Mouse (Mus musculus): ENCODE data around the gene Urb1. TPM values are rescaled to one million over a fixed set of nuclear protein-coding genes. Genes with fewer than 3 reads are reported as not detected.

Urb1 gene
- 4.6 TPM for polyA plus RNA-seq (2014; fragmentation: Illumina TruSeq; extraction: RNeasy Lipid Tissue Mini Kit (QIAGEN cat#74804); ENCODE audit: low read depth, low replicate concordance)

DNA sequence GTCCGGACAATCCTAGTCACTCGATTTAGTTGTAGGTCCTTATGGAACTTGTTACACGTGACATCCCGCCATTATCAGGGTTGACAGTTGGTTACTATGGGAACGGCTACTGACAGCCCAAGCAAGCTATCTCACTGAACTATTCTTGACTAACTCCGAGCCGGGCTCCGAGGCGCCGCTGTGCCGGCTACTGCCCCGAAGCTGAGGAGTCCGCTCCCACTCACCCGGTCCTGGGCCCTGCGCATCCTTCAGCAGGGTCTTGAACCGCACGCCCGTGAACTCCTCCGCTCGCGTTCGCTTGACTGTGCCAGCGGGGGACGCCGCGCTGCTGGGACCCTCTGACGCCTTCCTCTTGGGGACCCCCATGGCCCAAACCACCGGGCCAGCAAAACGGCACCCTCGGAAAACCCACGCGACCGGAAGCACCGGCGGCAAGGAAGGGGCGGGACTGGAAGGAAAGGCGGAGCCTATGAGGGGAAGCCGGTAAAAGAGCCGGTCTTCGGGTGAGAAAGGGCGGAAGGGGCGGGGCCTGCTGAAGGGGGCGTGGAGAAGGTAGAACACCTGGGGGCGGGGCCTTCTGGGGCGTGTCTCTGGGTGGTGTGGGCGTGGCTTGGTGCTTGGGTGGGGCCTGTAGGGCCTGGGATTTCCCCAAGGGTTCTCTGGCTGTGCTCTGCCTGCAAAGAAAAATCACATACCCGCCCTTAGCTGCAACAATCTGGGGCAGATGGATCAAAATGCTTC lies at the start of gene Urb1:
Urb1 (minus strand) TSS at position 439 of the 741 bp plus-strand sequence.

DNA sequence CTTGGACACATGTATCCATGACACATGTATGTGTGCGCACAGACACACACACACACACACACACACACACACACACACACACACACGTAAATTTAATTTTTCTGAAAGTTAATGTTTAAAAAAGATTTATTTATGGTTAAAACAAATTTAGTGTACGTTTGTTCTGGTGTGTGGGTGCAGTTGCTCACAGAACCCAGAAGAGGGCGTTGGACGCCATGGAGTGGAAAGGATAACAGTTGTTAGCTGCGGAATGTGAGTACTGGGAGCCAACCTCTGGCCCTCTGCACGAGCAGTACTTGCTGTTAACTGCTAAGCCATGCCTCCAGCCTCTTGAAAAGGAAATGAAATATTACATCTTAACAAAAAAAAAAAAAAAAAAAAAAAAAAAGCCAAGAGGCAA lies 16.2 kb upstream of the Urb1 start, which contains the start of gene Eva1c:
Eva1c (plus strand) TSS at position 263 of the 400 bp plus-strand sequence.

DNA sequence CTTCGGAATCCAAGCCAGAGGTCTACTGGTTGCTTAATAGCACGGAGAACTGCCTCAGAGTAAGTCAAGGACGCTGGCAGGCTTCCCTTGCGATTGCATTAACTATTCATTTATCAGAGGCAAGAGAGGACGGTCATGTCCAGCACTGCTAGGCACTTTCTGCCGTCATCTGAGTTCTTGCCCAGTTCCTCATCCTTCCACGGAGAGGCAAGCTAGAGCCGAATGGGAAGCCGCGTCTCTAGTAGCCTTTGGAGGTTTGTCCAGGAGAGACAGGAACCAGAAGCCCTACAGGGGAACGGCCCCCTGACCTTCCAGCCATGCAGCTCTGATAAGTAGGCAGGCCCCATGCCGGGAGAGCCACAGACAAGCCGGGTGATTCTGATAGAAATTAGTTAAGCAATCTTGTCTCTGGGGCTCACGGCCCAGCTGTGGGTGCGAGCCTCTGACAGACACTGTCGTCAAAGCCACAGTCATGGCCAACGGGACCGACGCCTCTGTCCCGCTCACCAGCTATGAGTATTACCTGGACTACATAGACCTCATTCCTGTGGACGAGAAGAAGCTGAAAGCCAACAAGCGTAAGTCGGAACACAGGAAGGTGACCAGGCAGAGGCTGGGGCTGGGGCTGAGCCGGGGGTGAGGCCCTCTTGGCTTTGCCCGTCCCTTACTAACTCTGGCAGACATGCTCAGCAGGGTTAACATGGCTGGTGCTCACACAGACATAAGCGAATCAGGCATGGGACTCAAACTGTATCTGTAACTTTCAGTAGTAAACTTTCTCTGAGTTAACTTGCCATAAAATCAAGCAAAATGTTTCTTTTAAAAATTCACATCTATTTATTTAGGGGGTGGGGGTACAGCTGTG lies 71.9 kb downstream of the Urb1 start, which contains the start of gene Mrap:
Mrap (plus strand) TSS at position 116 of the 865 bp plus-strand sequence.

DNA sequence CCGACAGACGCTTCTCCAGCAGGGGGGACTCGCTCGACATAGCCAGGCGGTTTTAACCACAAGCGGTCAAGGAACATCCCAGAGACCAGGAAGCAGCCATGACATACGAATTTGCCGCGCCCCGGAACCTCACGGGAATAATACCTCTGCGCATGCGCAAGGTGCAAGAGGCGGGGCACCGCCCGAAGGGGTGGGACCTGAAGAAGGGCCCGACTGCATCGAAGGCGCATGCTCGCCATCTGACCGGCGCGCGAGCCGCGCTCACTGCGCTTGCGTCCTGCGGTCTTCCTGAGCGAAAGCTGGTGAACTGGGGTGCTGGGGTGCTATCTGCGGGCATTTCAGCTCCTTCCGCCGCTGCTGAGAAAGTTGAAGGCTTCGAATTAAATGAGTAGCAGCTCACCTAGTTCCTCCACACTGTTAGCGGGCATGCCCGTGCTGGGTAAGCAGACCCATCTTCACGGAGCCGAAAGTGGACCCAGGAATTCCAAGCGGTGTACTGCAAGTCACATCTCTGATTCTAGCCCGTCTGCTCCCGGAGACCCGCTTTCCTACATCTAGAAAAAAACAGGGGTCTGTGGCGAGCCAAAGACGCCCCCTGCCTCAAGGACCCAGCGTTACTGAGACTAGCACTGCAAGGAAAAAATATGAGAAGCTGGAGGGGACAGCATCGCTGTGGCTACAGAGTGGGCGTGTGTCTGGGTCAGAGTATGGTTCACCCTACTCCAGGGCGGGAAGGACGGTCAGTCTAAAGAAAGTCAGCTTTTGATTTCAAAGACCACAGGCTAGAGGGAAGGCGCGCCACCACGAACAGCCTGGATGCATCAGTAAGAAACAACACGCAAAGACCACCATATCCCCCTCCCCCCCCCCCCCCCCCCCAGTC lies 82.7 kb downstream of the Urb1 start, which contains the start of gene Mis18a:
Mis18a (minus strand) TSS at position 172 of the 883 bp plus-strand sequence.

Other genes with a start within 250 kb of the Urb1 start
- 3.7 TPM for gene Mis18a, start 83.0 kb downstream of the Urb1 start, polyA plus RNA-seq (2014; fragmentation: Illumina TruSeq; extraction: RNeasy Lipid Tissue Mini Kit (QIAGEN cat#74804); ENCODE audit: low read depth, low replicate concordance)
- 17.6 TPM for gene Mrap, start 72.2 kb downstream of the Urb1 start, polyA plus RNA-seq (2014; fragmentation: Illumina TruSeq; extraction: RNeasy Lipid Tissue Mini Kit (QIAGEN cat#74804); ENCODE audit: low read depth, low replicate concordance)
- gene Eva1c, start 16.3 kb upstream of the Urb1 start, polyA plus RNA-seq (2014; fragmentation: Illumina TruSeq; extraction: RNeasy Lipid Tissue Mini Kit (QIAGEN cat#74804); ENCODE audit: low read depth, low replicate concordance): 2.4 TPM
- 33.0 TPM for gene Cfap298, start 124.7 kb upstream of the Urb1 start, polyA plus RNA-seq (2014; fragmentation: Illumina TruSeq; extraction: RNeasy Lipid Tissue Mini Kit (QIAGEN cat#74804); ENCODE audit: low read depth, low replicate concordance)
- gene Synj1, start 200.9 kb upstream of the Urb1 start, polyA plus RNA-seq (2014; fragmentation: Illumina TruSeq; extraction: RNeasy Lipid Tissue Mini Kit (QIAGEN cat#74804); ENCODE audit: low read depth, low replicate concordance): 22.0 TPM
- gene Paxbp1, start 234.1 kb upstream of the Urb1 start, polyA plus RNA-seq (2014; fragmentation: Illumina TruSeq; extraction: RNeasy Lipid Tissue Mini Kit (QIAGEN cat#74804); ENCODE audit: low read depth, low replicate concordance): 36.8 TPM

All from heart, adult 10 weeks (tissue).